Mouse (Mus musculus) forebrain, postnatal 0 days (tissue): ENCODE data around the gene Tmpo. TPM values are rescaled to one million over a fixed set of nuclear protein-coding genes. Genes with fewer than 3 reads are reported as not detected.

Source experiments
- ATAC-seq: fragments of 200-750 bp; cut with Nextera tagmentation; 2 replicates; pipeline ENCODE4 v1.8.0; 2017; ENCODE audit warnings: mild to moderate bottlenecking, moderate library complexity
- DNase-seq: peaks from one replicate; pipeline ENCODE4 v3.0.0-alpha.2; 2015
- H3K27ac ChIP-seq: fragments of 300-500 bp; sonication (generic); 2 replicates; pipeline ENCODE4 v1.5.1; 2014; ENCODE audit warnings: low read depth, mild to moderate bottlenecking, antibody characterized with exemption, low read length, moderate library complexity, mixed read lengths
- H3K27me3 ChIP-seq: fragments of 300-500 bp; sonication (generic); 2 replicates; pipeline ENCODE4 v1.6.1; 2014; ENCODE audit warnings: mild to moderate bottlenecking, low read length, mixed read lengths; ENCODE audit not compliant: insufficient read depth
- H3K36me3 ChIP-seq: fragments of 300-500 bp; sonication (generic); 2 replicates; pipeline ENCODE4 v1.6.1; 2014; ENCODE audit warnings: mild to moderate bottlenecking, moderate library complexity; ENCODE audit not compliant: insufficient read depth
- H3K4me1 ChIP-seq: fragments of 300-500 bp; sonication (generic); 2 replicates; pipeline ENCODE4 v1.6.1; 2014; ENCODE audit warnings: antibody characterized with exemption; ENCODE audit not compliant: insufficient read depth
- H3K4me2 ChIP-seq: fragments of 300-500 bp; sonication (generic); 2 replicates; pipeline ENCODE4 v1.6.1; 2014; ENCODE audit warnings: low read depth, mild to moderate bottlenecking, moderate library complexity
- H3K4me3 ChIP-seq: fragments of 300-500 bp; sonication (generic); 2 replicates; pipeline ENCODE4 v1.5.1; 2014; ENCODE audit warnings: low read depth, low read length, mixed read lengths
- H3K9ac ChIP-seq: fragments of 300-500 bp; sonication (generic); 2 replicates; pipeline ENCODE4 v1.6.1; 2014; ENCODE audit warnings: mild to moderate bottlenecking
- H3K9me3 ChIP-seq: fragments of 300-500 bp; sonication (generic); 2 replicates; pipeline ENCODE4 v1.6.1; 2016; ENCODE audit warnings: low read length
- CTCF ChIP-seq: sonication (generic); IDR thresholded peaks from 2 replicates; pipeline ENCODE4 v1.5.1; 2016; ENCODE audit warnings: antibody characterized with exemption, control low read depth, low read depth
- WGBS: fragments of 180-500 bp; shearing (Covaris S2); extraction: QIAGEN DNeasy Blood & Tissue Kit; methylation state at CpG from one replicate; pipeline ENCODE4 v1.1.7; 2014; 5-methylcytosine and 5-hydroxymethylcytosine counted together
- polyA plus RNA-seq: library from polyadenylated mRNA; unstranded; fragments of >200 nt; fragmentation: Nextera tagmentation; extraction: Ambion mirVana; gene quantifications from 2 replicates; pipeline ENCODE4 v1.2.1, GENCODE M21; 2015
- total RNA-seq: library from RNA; depleted of rRNA; stranded (reverse); fragments of >200 nt; gene quantifications from 2 replicates; pipeline ENCODE4 v1.2.3, GENCODE M21; 2014; rRNA removed

Gene Tmpo
- total RNA-seq = 126 and 149 TPM in 2 replicates
- polyA plus RNA-seq = 61.3 and 62.8 TPM in 2 replicates

GRCm38 (mm10) chr10:91180761-91181460 lies at the start of gene Tmpo:
Tmpo (minus strand) TSS chr10:91181315.
- 7% methylated on average over 18 of the region's 18 CpGs for WGBS
- no peak for DNase-seq
- TF ChIP-seq CTCF = no peak

GRCm38 (mm10) chr10:91230400-91230799 lies 49.3 kb upstream of the Tmpo start:
- Histone ChIP-seq H3K36me3 (no peaks in the 10 kb centered on the region), H3K9me3 (no peaks in the 10 kb centered on the region), H3K9ac (no peak overlapping the region), H3K4me3 (no peak overlapping the region), H3K4me1 (peaks cover 16% of the 10 kb centered on the region; the same call in 1 of the 2 replicates), H3K4me2 (no peak overlapping the region), H3K27ac (no peak overlapping the region), H3K27me3 (no peaks in the 10 kb centered on the region)
- no peak for TF ChIP-seq CTCF
- 62% methylated on average over 4 of the region's 4 CpGs for WGBS
- ATAC-seq (no peak), DNase-seq (no peak)

More at GRCm38 (mm10) chr10:91180761-91181460, at the start of gene Tmpo:
- no peak for ATAC-seq
- no peaks in the 10 kb centered on the region for H3K9me3 ChIP-seq
- H3K27ac ChIP-seq = peak within 1 kb of the TSS; percentile 99
- peak within 1 kb of the TSS; percentile 74 for H3K9ac ChIP-seq
- peaks cover 5% of the 10 kb centered on the region for H3K4me1 ChIP-seq
- H3K36me3 ChIP-seq = no peaks in the 10 kb centered on the region
- H3K27me3 ChIP-seq = no peaks in the 10 kb centered on the region
- H3K4me3 ChIP-seq = peak within 1 kb of the TSS; percentile 51
- peak within 1 kb of the TSS; percentile 44 for H3K4me2 ChIP-seq

DNA sequence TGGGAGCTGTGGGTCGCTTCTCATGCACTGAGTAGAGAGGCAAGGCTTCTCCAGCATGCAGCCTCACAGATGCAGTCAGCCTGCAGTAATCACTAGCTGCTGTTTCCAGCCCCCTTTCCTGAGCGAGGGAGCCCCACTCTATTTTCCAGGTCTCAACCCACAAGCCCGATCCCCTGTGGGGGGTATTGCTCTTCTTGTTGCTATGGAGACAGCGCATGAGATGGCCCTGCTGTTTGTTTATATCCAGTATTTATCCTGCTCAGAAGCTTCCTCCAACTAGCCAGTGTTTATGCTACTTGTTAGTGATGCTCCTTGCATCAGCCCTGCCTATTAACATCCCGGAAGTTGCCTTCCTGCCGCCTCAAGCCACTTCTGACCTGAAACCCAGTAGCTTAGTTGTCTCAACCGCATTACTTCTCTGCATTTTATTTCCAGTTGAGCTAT lies 48.4 kb upstream of the Tmpo start:
- ATAC-seq (peak; percentile 89), DNase-seq (peak; percentile 71)
- peaks cover 16% of the 10 kb centered on the region; the same call in 1 of the 2 replicates for H3K4me1 ChIP-seq
- peak overlapping the region; percentile 44 for H3K4me2 ChIP-seq
- WGBS = 5% methylated on average over 7 of the region's 7 CpGs
- peak overlapping the region; percentile 10; the same call in 1 of the 2 replicates for H3K9ac ChIP-seq
- no peak for TF ChIP-seq CTCF
- H3K9me3 ChIP-seq = no peaks in the 10 kb centered on the region
- no peaks in the 10 kb centered on the region for H3K27me3 ChIP-seq
- H3K36me3 ChIP-seq = no peaks in the 10 kb centered on the region
- peak overlapping the region; percentile 50 for H3K27ac ChIP-seq
- peak overlapping the region; percentile 20 for H3K4me3 ChIP-seq

GRCm38 (mm10) chr10:91228924-91229517 lies 47.9 kb upstream of the Tmpo start:
- H3K27me3 ChIP-seq = no peaks in the 10 kb centered on the region
- H3K4me2 ChIP-seq = peak overlapping the region; percentile 44
- H3K4me1 ChIP-seq = peaks cover 16% of the 10 kb centered on the region; the same call in 1 of the 2 replicates
- peak; percentile 46; the same call in 1 of the 2 replicates for ATAC-seq
- no peaks in the 10 kb centered on the region for H3K9me3 ChIP-seq
- no peak for DNase-seq
- H3K9ac ChIP-seq = peak overlapping the region; percentile 10; the same call in 1 of the 2 replicates
- no peaks in the 10 kb centered on the region for H3K36me3 ChIP-seq
- H3K27ac ChIP-seq = peak overlapping the region; percentile 50
- WGBS = 44% methylated on average over 6 of the region's 6 CpGs
- peak overlapping the region; percentile 20 for H3K4me3 ChIP-seq
- TF ChIP-seq CTCF = no peak

DNA sequence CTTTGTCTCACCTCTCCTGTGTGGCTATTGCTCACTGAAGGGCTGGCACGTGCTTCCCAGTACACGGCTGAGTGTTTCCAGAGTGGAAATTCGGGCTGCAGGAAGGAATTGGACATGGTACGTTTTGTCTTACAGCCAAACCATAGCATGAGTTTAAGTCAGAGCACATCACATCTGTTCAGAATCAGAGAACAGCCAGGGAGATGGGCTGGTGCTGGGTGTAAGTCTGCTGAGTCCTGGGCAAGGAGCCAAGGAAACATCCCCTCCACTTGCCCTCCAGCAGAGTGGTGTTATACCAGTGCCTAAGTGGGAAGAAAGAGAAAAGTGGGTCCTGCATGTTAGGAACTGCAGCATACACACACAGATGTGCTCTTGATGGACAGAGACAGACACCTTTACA lies 45.9 kb upstream of the Tmpo start:
- Histone ChIP-seq H3K9ac (no peak overlapping the region), H3K4me1 (peaks cover 16% of the 10 kb centered on the region; the same call in 1 of the 2 replicates), H3K27ac (no peak overlapping the region), H3K4me3 (no peak overlapping the region), H3K9me3 (no peaks in the 10 kb centered on the region), H3K4me2 (no peak overlapping the region), H3K27me3 (no peaks in the 10 kb centered on the region), H3K36me3 (no peaks in the 10 kb centered on the region)
- DNase-seq (no peak), ATAC-seq (no peak)
- TF ChIP-seq CTCF = no peak
- whole genome bisulfite sequencing = 56% methylated on average over 4 of the region's 4 CpGs

GRCm38 (mm10) chr10:91222398-91223236 lies 41.5 kb upstream of the Tmpo start:
- H3K9me3 ChIP-seq = no peaks in the 10 kb centered on the region
- no peak overlapping the region for H3K4me3 ChIP-seq
- DNase-seq (no peak), ATAC-seq (no peak)
- WGBS = 72% methylated on average over 9 of the region's 9 CpGs
- H3K27ac ChIP-seq = no peak overlapping the region
- no peaks in the 10 kb centered on the region for H3K36me3 ChIP-seq
- H3K4me2 ChIP-seq = no peak overlapping the region
- H3K27me3 ChIP-seq = no peaks in the 10 kb centered on the region
- H3K4me1 ChIP-seq = no peaks in the 10 kb centered on the region
- TF ChIP-seq CTCF = no peak
- no peak overlapping the region for H3K9ac ChIP-seq
